Mouse (Mus musculus) lung, embryonic 15.5 days (tissue): ENCODE results near the gene Gna15. TPM values are rescaled to one million over a fixed set of nuclear protein-coding genes. Genes with fewer than 3 reads are reported as not detected.

Experiments used
- microRNA-seq: library from miRNA; unstranded; fragments of <30 nt; microRNA quantifications from one replicate; pipeline ENCODE4, GENCODE M21; 2016
- polyA plus RNA-seq: library from polyadenylated mRNA; unstranded; fragments of >200 nt; fragmentation: Nextera tagmentation; extraction: Ambion mirVana; gene quantifications from 2 replicates; pipeline ENCODE4 v1.2.1, GENCODE M21; 2015

The Gna15 gene
- polyA plus RNA-seq, 1 experiment from 2014 or later = 1.7 TPM

Small RNA genes within 50 kb of the gene (microRNA-seq; reads per million reads assigned to microRNA genes)
- gene Gm25595 = not detected

Other genes with a start within 250 kb of the Gna15 start
- gene Tjp3, start 232.6 kb downstream of the Gna15 start, polyA plus RNA-seq = 26.4 and 28.8 TPM in 2 replicates
- 45.4 and 47.0 TPM in 2 replicates for gene Pip5k1c, start 231.3 kb downstream of the Gna15 start, polyA plus RNA-seq
- gene Cactin, start 203.1 kb downstream of the Gna15 start, polyA plus RNA-seq = 48.4 and 49.9 TPM in 2 replicates
- 17.8 and 18.3 TPM in 2 replicates for gene Tbxa2r, start 195.5 kb downstream of the Gna15 start, polyA plus RNA-seq
- 0.07 and 0.10 TPM in 2 replicates for gene Gipc3, start 181.0 kb downstream of the Gna15 start, polyA plus RNA-seq
- 91.2 and 92.5 TPM in 2 replicates for gene Hmg20b, start 173.7 kb downstream of the Gna15 start, polyA plus RNA-seq
- 17.6 and 20.4 TPM in 2 replicates for gene Mfsd12, start 166.7 kb downstream of the Gna15 start, polyA plus RNA-seq
- 2.0 and 3.0 TPM in 2 replicates for gene 4930404N11Rik, start 158.4 kb downstream of the Gna15 start, polyA plus RNA-seq
- 110 and 115 TPM in 2 replicates for gene Fzr1, start 145.7 kb downstream of the Gna15 start, polyA plus RNA-seq
- 75.9 and 79.8 TPM in 2 replicates for gene Dohh, start 139.8 kb downstream of the Gna15 start, polyA plus RNA-seq
- gene Gm48551, start 139.8 kb downstream of the Gna15 start, polyA plus RNA-seq = 1.6 and 2.7 TPM in 2 replicates
- gene Gm48552, start 135.2 kb downstream of the Gna15 start, polyA plus RNA-seq = 0.45 and 2.3 TPM in 2 replicates
- gene Smim24, start 131.2 kb downstream of the Gna15 start, polyA plus RNA-seq = 4.4 TPM in 2 replicates
- gene Nfic, start 68.6 kb downstream of the Gna15 start, polyA plus RNA-seq = 86.0 and 87.2 TPM in 2 replicates
- gene Celf5, start 41.5 kb downstream of the Gna15 start, polyA plus RNA-seq = 0.34 and 0.42 TPM in 2 replicates
- 81.8 and 82.8 TPM in 2 replicates for gene Ncln, start 27.8 kb downstream of the Gna15 start, polyA plus RNA-seq
- gene S1pr4, start 24.1 kb downstream of the Gna15 start, polyA plus RNA-seq = 2.5 and 3.6 TPM in 2 replicates
- 72.7 and 74.2 TPM in 2 replicates for gene Gna11, start 21.0 kb upstream of the Gna15 start, polyA plus RNA-seq
- gene Aes, start 35.3 kb upstream of the Gna15 start, polyA plus RNA-seq = 662 and 670 TPM in 2 replicates
- gene Tle2, start 50.3 kb upstream of the Gna15 start, polyA plus RNA-seq = 39.3 and 49.7 TPM in 2 replicates
- 28.1 and 29.3 TPM in 2 replicates for gene Tle6, start 76.8 kb upstream of the Gna15 start, polyA plus RNA-seq
- 0.66 and 0.78 TPM in 2 replicates for gene BC025920, start 82.0 kb upstream of the Gna15 start, polyA plus RNA-seq
- 41.1 TPM in 2 replicates for gene Sirt6, start 103.6 kb upstream of the Gna15 start, polyA plus RNA-seq
- gene Ankrd24, start 104.3 kb upstream of the Gna15 start, polyA plus RNA-seq = 8.6 and 9.8 TPM in 2 replicates
- gene Gm10778, start 124.8 kb upstream of the Gna15 start, polyA plus RNA-seq = 4.3 and 4.7 TPM in 2 replicates
- gene Zfp433, start 180.6 kb upstream of the Gna15 start, polyA plus RNA-seq = 17.7 and 18.0 TPM in 2 replicates
- 10.0 and 11.4 TPM in 2 replicates for gene Gm3055, start 246.9 kb upstream of the Gna15 start, polyA plus RNA-seq